Mouse (Mus musculus): ENCODE data around the gene Hpn. TPM values are rescaled to one million over a fixed set of nuclear protein-coding genes. Genes with fewer than 3 reads are reported as not detected.
A peak's percentile ranks its signal among the peaks of the same experiment; 100 is the strongest.

Gene Hpn
- total RNA-seq, 1 experiment from 2014 or later = 13.0 TPM

DNA sequence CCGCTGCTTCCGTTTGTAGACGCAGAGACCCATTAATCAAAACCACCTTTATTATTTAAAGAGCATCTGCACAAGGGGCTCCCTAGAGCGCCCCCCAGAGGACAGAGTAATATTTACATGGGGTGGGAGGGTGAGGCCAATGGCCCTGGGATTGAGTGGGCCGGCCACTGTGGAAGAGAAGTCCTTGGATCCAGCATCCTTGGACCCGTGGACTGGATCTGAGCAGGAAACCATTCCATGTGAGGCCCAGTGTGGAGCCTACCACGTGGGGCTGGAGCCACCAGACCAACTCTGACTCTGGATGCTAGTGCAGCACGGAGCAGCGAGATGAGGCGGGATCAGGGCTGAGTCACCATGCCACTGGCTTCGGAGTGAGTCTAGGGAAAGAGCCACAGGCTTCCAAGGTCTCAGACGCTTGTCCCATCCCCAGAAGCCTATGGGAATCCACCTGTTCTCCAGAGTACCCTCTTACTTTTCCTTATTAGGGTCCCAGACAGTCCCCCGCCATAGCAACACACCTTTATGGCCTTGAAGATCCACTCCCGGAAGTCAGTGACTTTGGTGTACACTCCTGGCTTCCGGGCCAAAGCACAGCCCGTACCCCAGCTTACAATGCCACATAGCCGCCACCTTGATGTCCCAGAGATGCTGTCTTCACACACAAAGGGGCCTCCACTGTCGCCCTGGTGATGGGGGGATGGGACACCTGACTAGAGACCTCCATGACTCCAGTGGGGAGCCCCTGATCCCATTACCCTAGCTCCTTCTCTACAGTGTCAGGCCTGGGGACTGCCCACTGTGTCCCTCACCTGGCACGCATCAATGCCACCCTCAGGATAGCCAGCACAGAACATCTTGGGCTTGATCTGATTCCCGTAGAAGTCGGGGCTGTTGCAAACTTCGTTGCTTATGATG is 16.1 kb downstream of the Hpn start:
- no peak for ATAC-seq (replicated peaks in 1 of 2; ENCODE audit: insufficient read depth in 1 of 2, low FRiP score in 2 of 2, low TSS enrichment in 1 of 2, low read depth in 1 of 2, poor library complexity in 2 of 2, severe bottlenecking in 2 of 2)

DNA sequence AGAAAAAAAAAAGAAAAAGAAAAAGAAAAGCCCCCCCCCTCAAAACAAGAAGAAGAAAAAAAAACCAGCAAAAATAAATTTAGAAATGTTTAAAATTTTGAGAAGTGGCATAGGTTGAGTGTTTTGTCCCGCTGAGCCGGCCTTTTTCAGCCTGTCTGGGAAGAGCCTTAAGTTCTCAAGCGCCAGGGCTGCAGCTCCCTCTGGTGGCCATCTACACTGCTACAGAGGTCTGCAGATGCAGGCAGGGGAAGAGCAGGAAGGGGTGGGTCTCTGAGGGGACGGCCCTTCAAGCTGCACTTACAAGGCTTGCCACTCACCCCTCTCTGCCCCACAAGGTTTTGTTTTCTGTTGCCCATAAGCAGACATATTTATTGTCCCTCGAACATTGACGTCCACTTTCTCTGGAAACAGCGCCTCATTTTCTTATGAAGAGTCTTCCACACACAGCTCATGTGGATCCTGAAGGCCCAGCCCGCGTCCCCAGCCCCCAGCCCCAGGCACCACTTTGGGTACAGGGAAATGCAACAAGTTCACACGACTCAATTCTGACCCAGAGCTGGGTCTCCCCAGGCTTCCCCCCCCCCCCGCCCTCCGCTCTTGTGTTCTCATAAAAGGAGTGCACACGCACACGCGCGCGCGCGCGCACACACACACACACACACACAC is 17.4 kb downstream of the Hpn start:
- ATAC-seq (replicated peaks in 1 of 2; ENCODE audit: insufficient read depth in 1 of 2, low FRiP score in 2 of 2, low TSS enrichment in 1 of 2, low read depth in 1 of 2, poor library complexity in 2 of 2, severe bottlenecking in 2 of 2) = peak; percentile 91 to 96

DNA sequence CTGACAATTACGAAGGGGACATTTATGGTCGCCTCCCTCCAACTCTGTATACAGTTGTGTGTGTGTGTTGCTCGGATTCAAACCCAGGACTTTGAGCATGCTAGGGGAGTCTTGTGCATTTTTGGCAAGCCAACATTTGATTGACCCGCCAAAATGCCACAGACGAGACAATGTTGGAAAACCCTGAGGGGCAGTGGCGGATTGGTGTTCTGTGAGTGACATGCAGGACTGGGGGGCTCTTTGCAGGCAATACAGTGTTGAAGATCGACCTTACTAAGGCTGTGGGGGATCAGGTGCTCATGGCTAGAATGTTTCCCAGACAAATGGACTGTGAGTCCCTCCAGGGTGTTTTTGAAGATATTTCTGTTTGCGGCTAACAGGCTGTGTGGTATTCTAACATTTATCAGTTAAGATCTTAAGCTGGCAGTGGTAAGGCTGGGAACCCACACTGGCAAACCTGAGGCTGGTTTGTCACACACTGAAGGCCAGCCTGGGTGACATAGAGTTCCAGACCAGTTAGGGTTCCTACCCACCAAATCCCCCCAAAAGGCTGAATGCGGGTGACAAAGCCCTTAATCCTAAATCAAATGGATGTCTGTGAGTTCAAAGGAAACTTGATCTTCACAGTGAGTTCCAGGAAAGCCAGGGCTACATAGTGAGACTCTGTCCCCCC is 18.1 kb downstream of the Hpn start:
- no peak for ATAC-seq (replicated peaks in 1 of 2; ENCODE audit: insufficient read depth in 1 of 2, low FRiP score in 2 of 2, low TSS enrichment in 1 of 2, low read depth in 1 of 2, poor library complexity in 2 of 2, severe bottlenecking in 2 of 2)

DNA sequence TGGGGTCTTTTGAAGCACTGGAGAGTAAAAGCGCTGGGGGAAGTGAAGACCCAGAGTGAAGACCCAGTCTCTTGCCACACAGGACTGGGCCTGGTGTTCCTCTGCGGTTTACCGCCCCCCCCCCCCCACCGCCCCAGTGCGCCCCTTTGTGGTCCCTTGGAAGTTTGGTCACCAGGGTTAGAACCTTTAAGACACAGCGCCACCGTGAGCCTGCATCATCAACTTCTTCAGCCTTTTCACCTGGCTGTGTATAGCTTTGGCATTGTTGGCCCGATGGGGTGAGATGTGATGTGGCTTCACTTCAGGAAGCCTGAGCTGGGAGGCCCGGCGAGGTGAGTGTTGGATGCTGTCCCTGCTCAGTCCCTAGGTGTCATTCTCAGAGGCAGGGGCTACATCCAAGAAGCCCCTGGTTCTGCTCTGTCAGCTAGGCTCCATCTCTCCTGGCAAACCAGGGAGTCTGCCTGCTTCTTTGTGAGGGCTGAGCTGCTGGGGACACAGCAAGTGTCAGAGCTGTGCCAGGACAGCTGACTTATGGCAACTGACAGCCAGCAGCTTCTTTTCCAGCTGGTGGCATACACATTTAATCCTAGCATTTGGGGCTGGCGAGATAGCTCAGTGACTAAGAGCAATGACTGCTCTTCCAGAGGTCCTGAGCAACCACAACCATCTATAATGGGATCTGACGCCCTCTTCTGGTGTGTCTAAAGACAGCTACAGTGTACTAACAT is 20.2 kb downstream of the Hpn start:
- peak in 1 of 2 experiments; percentile 23; a peak in 1 of 4 replicates for ATAC-seq (replicated peaks in 1 of 2; ENCODE audit: insufficient read depth in 1 of 2, low FRiP score in 2 of 2, low TSS enrichment in 1 of 2, low read depth in 1 of 2, poor library complexity in 2 of 2, severe bottlenecking in 2 of 2)

DNA sequence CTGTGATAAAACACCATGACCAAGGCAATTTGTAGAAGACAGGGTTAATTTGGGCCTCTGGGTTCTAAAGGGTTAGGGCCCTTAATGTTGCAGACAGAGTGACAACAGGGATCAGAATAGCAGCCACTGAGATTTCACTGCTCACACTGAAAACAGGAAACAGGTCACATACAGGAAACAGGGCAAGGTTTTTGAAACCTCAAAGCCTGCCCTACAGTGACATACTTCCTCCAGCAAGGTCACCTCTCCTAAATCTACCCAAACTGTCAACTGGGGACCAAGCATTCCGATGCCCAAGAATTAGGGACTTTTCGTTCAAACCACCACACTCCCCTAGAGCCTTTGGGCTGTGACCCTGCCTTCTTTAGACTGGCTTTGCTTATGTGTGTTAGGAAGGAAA is 25.4 kb downstream of the Hpn start:
- peak; percentile 91 to 95 for ATAC-seq (replicated peaks in 1 of 2; ENCODE audit: insufficient read depth in 1 of 2, low FRiP score in 2 of 2, low TSS enrichment in 1 of 2, low read depth in 1 of 2, poor library complexity in 2 of 2, severe bottlenecking in 2 of 2)

DNA sequence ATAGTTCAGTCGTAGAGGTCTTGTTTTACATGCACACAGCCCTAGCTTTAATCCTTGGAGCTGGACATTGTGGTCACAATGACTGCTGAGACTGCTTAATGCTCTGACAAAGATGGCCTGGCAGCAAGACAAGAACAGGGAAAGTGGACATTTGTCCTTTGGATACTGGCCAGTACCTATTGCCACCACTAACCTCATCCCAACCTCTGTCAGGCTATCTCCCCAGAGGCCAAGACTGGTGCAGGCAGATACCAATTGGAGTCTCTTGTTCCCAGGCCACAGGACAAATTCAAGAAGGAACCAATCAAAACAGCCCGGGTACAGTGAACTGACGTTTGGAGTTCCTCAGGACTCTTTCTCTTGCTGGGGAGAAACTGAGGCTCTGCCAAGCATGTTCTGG is 26.9 kb downstream of the Hpn start:
- ATAC-seq (replicated peaks in 1 of 2; ENCODE audit: insufficient read depth in 1 of 2, low FRiP score in 2 of 2, low TSS enrichment in 1 of 2, low read depth in 1 of 2, poor library complexity in 2 of 2, severe bottlenecking in 2 of 2) = no peak

DNA sequence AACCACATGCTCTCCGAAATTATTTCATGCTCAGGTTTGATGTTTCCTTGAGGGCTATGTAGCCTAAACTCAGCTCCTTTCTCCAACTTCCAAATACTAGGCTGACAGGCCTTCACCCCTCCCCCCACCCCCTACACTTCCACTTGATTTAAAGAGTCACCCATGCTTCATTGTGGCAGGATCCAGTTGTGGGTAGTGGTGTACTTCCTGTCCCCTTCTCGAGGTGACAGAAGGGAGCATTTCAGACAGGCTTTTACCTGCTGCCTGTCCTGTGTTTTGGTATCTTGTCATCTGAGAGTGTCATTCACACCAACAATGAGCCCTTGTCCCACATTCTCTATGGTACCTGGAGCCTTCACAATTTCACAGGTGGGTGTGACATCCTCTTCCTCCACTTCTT is 27.8 kb downstream of the Hpn start:
- ATAC-seq (replicated peaks in 1 of 2; ENCODE audit: insufficient read depth in 1 of 2, low FRiP score in 2 of 2, low TSS enrichment in 1 of 2, low read depth in 1 of 2, poor library complexity in 2 of 2, severe bottlenecking in 2 of 2) = no peak

DNA sequence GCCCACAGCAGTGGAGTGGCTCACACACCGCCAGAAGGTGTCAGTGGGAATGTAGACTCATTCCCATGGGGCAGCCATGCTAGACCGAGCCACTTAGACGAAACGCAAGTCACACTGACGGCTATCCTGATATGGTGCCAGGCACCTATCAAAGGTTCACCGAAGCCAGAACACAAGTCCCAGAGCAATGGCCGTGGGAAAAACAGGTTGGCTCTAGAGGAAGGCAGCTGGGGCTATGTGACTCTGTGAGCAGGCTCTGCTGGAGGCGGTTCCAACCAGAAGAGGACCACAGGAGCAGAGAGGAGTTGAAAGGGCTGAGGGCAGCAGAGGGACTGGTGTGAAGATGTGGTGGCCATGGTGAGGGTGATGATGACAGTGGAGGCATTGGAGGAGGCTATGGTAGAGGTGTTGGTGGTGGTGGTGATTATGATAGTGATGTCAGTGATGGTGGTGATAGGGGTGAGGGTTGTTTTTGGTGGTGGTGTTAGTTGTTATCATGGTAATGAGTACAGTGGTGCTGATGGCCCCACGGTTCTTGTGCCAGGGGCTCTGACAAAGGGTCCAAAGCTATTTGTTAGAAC is 28.8 kb downstream of the Hpn start:
- ATAC-seq (replicated peaks in 1 of 2; ENCODE audit: insufficient read depth in 1 of 2, low FRiP score in 2 of 2, low TSS enrichment in 1 of 2, low read depth in 1 of 2, poor library complexity in 2 of 2, severe bottlenecking in 2 of 2) = no peak

DNA sequence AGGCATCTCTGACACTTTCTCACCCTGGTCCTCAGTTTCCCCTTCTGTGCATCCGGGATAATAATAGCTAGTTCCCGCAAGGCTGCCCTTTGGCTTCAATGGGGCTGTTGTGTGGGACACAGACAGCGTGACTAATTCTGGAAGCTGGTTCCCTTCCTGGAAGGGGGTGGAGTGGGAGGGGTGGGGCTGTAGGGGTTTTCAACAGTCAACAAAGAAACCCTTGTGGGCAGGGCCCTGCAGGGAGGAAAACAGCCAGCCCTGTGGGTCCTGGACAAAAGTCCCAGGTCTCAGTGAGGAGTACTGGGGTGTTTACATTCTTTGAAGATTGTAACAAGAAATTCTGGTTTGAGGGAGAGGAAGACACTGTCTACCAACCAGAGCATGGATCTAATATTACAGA is 29.9 kb downstream of the Hpn start:
- no peak for ATAC-seq (replicated peaks in 1 of 2; ENCODE audit: insufficient read depth in 1 of 2, low FRiP score in 2 of 2, low TSS enrichment in 1 of 2, low read depth in 1 of 2, poor library complexity in 2 of 2, severe bottlenecking in 2 of 2)

DNA sequence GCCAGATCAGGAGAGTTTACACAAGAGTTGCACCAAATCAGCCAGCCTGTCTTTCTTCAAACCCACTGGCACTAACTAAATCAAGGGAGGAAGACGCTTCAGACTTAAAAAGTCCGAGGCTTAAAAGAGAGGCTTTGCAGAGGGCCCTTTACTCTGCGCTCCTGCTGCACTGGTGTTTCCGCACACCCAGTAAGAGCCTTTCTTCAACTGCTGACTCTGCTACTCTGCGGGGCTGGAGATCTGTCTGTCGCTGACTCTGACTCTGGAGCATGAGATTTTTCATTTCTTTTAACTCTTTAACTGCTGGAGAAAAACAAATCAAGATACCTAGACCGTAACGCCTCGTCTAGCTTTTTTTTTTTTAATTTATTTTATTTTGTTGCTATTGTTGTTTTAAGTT is 30.9 kb downstream of the Hpn start:
- no peak for ATAC-seq (replicated peaks in 1 of 2; ENCODE audit: insufficient read depth in 1 of 2, low FRiP score in 2 of 2, low TSS enrichment in 1 of 2, low read depth in 1 of 2, poor library complexity in 2 of 2, severe bottlenecking in 2 of 2)

DNA sequence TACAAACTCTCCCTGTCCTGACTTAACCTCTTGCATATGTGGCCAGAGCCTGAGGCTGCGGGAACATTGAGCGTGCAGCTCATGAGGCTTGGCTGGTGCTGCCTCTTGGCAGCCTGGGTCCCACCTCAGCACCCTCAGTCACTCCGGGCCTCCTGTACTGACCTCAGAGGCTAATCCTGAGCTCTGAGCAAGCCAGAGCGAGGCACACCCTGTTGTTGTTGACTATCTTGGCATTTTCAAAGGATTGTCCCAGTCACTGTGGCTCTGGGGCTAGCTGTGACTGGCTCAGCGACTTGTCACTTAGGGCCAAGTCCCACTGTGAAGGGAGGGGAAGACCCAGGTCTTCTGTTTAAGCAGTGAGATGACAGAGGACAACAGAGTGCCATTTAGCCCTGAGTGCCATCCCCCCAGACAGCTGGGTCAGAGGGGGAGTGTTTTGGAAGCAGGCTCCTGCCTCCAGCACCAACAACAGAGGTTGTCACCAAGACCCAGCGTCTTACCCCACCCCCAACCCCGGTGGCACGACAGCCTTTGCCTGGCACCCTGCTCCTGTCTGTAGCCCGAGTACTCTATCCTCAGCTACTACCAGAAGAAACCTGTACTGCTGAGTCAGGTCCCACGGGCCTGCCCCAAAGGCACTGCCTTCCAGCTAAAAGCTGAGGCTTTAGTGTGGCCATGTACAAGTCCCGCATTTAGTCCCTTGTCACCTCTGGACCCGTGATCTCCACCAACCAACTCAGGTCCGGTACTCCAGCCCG is 32.1 kb downstream of the Hpn start:
- no peak for ATAC-seq (replicated peaks in 1 of 2; ENCODE audit: insufficient read depth in 1 of 2, low FRiP score in 2 of 2, low TSS enrichment in 1 of 2, low read depth in 1 of 2, poor library complexity in 2 of 2, severe bottlenecking in 2 of 2)

DNA sequence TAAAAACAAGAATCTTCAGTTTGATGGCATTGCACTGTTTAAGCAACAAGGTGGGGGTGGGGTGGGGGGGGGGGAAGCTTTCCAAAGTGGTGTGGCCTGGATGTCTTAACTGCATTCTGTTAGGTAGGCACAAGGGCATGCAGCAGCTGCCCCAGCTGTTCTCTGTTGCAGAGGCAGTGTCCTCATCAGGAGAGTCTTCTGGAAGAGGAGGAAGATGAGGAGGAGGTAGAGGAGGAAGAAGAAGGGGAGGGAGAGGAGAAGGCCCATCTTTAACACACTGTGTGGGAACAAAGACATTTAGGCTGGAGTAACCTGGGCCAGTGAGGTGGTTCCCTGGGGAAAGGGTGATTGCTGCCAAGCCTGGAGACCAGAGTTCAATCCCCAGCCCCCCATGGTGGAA is 33.0 kb downstream of the Hpn start:
- no peak for ATAC-seq (replicated peaks in 1 of 2; ENCODE audit: insufficient read depth in 1 of 2, low FRiP score in 2 of 2, low TSS enrichment in 1 of 2, low read depth in 1 of 2, poor library complexity in 2 of 2, severe bottlenecking in 2 of 2)

DNA sequence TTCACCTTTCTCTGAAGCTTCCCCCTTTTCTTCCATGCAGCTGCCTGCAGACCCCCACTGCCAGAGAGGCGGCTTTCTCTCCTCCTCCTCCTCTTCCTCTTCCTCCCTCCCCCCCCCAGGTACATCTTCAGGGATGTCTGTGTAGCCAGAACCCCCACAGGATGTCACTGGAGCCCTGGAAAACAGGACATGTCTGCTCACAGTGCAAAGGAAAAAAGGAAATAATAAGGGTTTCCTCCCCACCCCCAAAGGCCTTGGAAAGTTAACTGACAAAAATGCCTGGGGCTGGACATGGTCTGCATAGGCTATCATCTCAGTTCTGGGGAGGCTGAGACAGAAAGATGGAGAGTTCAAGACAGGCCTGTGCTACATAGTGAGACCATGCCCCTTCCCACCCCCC is 34.0 kb downstream of the Hpn start:
- ATAC-seq (replicated peaks in 1 of 2; ENCODE audit: insufficient read depth in 1 of 2, low FRiP score in 2 of 2, low TSS enrichment in 1 of 2, low read depth in 1 of 2, poor library complexity in 2 of 2, severe bottlenecking in 2 of 2) = no peak

DNA sequence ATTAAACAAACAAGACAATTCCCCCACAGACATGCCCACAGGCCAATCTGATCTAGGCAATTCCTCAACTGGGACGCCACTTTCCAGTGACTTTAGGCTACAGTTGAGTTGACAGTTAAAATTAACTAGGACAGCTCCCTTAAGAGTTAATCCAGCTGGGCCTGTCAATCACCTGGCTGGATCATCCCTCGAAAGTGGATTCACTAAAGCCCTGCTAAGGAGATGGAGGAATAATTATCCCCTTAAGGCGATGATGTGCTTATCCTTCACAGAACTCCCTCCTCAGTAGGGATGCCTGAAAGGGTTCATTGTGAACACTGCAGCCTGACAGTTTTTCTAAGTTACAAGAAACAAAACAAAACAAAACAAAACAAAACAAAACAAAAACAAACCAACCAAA is 34.5 kb downstream of the Hpn start:
- ATAC-seq (replicated peaks in 1 of 2; ENCODE audit: insufficient read depth in 1 of 2, low FRiP score in 2 of 2, low TSS enrichment in 1 of 2, low read depth in 1 of 2, poor library complexity in 2 of 2, severe bottlenecking in 2 of 2) = no peak

DNA sequence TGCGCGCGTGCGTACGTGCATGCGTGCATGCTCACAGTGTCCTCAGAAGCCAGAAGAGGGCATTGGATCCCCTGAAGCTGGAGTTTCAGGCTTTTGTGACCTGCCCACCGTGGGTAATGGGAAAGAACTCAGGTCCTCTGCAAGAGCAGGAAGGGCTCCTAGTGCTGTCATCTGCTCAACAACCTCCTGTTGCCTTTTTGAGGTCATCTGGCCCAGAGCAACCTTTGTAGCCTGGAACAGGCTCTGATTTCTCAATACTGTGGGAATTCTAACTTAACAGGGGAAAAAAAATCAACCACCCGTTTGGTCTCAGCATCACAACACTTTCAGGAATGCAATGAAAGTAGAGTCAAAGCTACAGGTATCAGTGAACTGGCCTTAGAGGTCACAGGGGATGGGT is 35.4 kb downstream of the Hpn start:
- ATAC-seq (replicated peaks in 1 of 2; ENCODE audit: insufficient read depth in 1 of 2, low FRiP score in 2 of 2, low TSS enrichment in 1 of 2, low read depth in 1 of 2, poor library complexity in 2 of 2, severe bottlenecking in 2 of 2) = no peak

DNA sequence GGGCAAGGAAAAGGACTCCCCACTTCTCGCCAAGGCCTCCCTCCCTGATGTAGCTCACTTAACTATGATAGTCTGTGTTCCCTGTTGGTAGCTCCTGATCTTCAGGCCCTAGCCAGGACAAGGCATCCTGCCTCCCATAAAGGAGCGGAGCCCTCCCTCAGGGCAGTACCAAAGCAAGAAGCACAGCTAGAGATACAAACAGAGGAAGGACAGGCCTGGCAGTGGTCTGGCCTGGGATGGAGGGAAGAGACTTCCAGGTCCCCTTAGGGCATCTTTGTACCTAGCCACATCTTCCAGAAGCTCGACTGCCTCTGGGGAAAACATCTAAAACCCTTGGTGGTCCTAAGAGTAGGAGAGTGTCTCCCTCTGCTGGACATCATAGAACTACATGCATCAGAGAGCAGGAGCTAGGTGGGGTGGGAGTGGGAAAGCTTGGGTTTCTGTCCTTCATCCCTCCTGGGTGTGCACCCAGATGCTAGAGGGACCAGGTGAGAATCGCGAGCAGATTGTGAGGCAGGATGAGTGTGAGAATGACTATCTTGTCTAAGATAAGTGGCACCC is 37.1 kb downstream of the Hpn start:
- ATAC-seq (replicated peaks in 1 of 2; ENCODE audit: insufficient read depth in 1 of 2, low FRiP score in 2 of 2, low TSS enrichment in 1 of 2, low read depth in 1 of 2, poor library complexity in 2 of 2, severe bottlenecking in 2 of 2) = peak; percentile 71 to 73; a peak in 3 of 4 replicates

All from hematopoietic stem cell, adult 5-6 weeks (primary cell).